Mouse (Mus musculus) spleen, adult 2 months (tissue): ENCODE data around the gene Zzef1. TPM values are rescaled to one million over a fixed set of nuclear protein-coding genes. Genes with fewer than 3 reads are reported as not detected.
"Not testable (repeated sequence)": the region's sequence is repeated elsewhere in the genome, so short reads cannot be mapped to it uniquely, and the experiment has no call there.

Experiments used
- DNase-seq, 2 experiments: peaks; one replicate each; pipeline versions ENCODE4 v3.0.0 to v3.0.0-alpha.2; 2012 to 2021; ENCODE audit warnings: low spot score in 2 of 2, low read depth in 1 of 2
- H3K27ac ChIP-seq: fragments of 200-500 bp; 2 replicates; pipeline ENCODE4 v1.5.1; 2012; ENCODE audit warnings: low read length, inconsistent platforms; ENCODE audit not compliant: insufficient read depth
- H3K27me3 ChIP-seq: fragments of 200-500 bp; 2 replicates; pipeline ENCODE4 v1.6.1; 2012; ENCODE audit warnings: mild to moderate bottlenecking, moderate library complexity, low read length, inconsistent platforms; ENCODE audit not compliant: control insufficient read depth, insufficient read depth
- H3K36me3 ChIP-seq: fragments of 200-500 bp; 2 replicates; pipeline ENCODE4 v1.6.1; 2012; ENCODE audit warnings: mild to moderate bottlenecking, low read length, inconsistent platforms; ENCODE audit not compliant: control insufficient read depth, insufficient read depth
- H3K4me1 ChIP-seq: fragments of 200-500 bp; 2 replicates; pipeline ENCODE4 v1.6.1; 2011; ENCODE audit warnings: inconsistent platforms; ENCODE audit not compliant: control insufficient read depth, insufficient read depth, insufficient read length
- H3K4me3 ChIP-seq: fragments of 200-500 bp; 2 replicates; pipeline ENCODE4 v1.5.1; 2011; ENCODE audit warnings: mild to moderate bottlenecking, inconsistent platforms; ENCODE audit not compliant: insufficient read depth, insufficient read length; ENCODE audit errors: extremely low read depth
- CTCF ChIP-seq: fragments of 200-500 bp; IDR thresholded peaks from 2 replicates; pipeline ENCODE4 v1.5.1; 2011; ENCODE audit warnings: mild to moderate bottlenecking, inconsistent platforms; ENCODE audit not compliant: insufficient read depth, insufficient read length, insufficient replicate concordance; ENCODE audit errors: extremely low read depth
- POLR2A ChIP-seq: fragments of 200-500 bp; IDR thresholded peaks from 2 replicates; pipeline ENCODE4 v1.6.1; 2011; ENCODE audit warnings: low read depth, low read length, inconsistent platforms
- WGBS: fragments of 180-500 bp; shearing (Covaris S2); methylation state at CpG from one replicate; pipeline ENCODE4 v1.1.7; 2018; 5-methylcytosine and 5-hydroxymethylcytosine counted together
- polyA plus RNA-seq: library from polyadenylated mRNA; depleted of rRNA; stranded (reverse); fragments of >200 nt; gene quantifications from 2 replicates; pipeline ENCODE4 v1.2.3, GENCODE M21; 2012

The Zzef1 gene
- polyA plus RNA-seq, 1 experiment: 27.4 TPM

- peaks cover 21% of the 10 kb centered on the region for H3K36me3 ChIP-seq
- TF ChIP-seq CTCF (no peak), POLR2A (no peak)
- H3K27me3 ChIP-seq: no peaks in the 10 kb centered on the region
- no peaks in the 10 kb centered on the region for H3K4me1 ChIP-seq
- 97% methylated on average over 3 of the region's 3 CpGs for WGBS
- no peak for DNase-seq
- H3K4me3 ChIP-seq: no peak overlapping the region
- H3K27ac ChIP-seq: no peak overlapping the region
Observed at GRCm38 (mm10) chr11:72769061-72769460, 27.0 kb upstream of the Zzef1 start.

GRCm38 (mm10) chr11:72770324-72770723 lies 25.7 kb upstream of the Zzef1 start:
- Histone ChIP-seq H3K27me3 (no peaks in the 10 kb centered on the region), H3K4me3 (no peak overlapping the region), H3K4me1 (no peaks in the 10 kb centered on the region), H3K36me3 (peaks cover 15% of the 10 kb centered on the region), H3K27ac (no peak overlapping the region)
- WGBS: 97% methylated on average over 3 of the region's 3 CpGs
- no peak for DNase-seq
- TF ChIP-seq POLR2A: no peak
- TF ChIP-seq CTCF: no peak

DNA sequence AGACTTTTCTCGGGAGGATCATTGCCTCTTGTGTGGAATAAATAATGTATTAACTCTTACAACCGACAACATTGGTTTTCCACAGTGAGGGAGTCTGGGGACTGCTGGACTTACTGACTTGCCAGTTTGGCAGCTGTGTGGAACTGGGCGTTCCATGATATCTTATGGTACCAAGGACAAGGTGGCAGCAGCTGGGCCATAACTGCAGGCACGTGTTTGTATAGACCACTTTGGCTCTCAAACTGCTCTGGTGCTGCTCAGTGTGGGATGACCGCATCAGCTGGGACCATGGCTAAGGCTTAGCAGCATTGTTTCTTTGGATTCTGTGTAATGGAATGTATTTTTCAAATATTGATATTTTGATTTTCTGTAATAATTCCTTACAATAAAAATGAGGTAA lies 25.2 kb upstream of the Zzef1 start:
- H3K36me3 ChIP-seq: peaks cover 15% of the 10 kb centered on the region
- no peak for DNase-seq
- H3K27ac ChIP-seq: no peak overlapping the region
- WGBS: 94% methylated on average over 5 of the region's 5 CpGs
- no peaks in the 10 kb centered on the region for H3K27me3 ChIP-seq
- H3K4me3 ChIP-seq: no peak overlapping the region
- TF ChIP-seq POLR2A (no peak), CTCF (no peak)
- H3K4me1 ChIP-seq: no peaks in the 10 kb centered on the region

DNA sequence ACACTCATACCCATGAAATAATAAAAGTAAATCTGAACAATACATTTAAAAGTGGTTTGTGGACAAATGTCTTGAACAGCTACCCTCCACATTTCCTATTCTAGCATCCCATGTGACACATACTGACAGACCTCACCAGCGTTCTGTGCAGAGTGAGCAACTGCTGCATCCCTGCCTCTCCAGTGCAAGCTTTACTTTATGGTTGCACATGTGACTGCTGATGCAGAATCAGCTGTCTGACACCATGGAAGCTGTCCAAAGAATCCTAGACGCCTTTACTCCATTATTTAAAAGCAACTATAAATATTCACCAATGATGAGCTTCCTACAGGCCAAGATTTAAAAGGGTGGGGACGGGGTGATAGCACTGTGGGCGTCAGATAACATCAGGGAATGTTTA lies 24.6 kb upstream of the Zzef1 start:
- no peak overlapping the region for H3K27ac ChIP-seq

DNA sequence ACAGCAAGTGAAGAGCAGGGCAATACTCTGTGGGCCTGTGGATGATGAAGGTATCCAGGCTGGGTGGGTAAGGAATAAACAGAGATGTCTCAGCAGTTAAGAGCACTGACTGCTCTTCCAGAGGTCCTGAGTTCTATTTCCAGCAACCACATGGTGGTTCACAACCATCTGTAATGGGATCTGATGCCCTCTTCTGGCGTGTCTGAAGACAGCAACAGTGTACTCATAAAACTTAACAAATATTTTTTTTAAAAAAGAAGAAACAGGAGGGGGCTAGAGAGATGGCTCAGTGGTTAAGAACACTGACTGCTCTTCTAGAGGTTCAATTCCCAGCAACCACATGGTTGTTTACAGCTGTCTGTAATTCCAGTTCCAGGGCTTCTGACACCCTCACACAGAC lies 23.4 kb upstream of the Zzef1 start:
- H3K27ac ChIP-seq: not testable (repeated sequence)

More for the DNA sequence above, 24.6 kb upstream of the Zzef1 start:
- WGBS: 88% methylated on average over 4 of the region's 4 CpGs
- no peak for DNase-seq
- H3K36me3 ChIP-seq: peaks cover 15% of the 10 kb centered on the region
- TF ChIP-seq CTCF (no peak), POLR2A (no peak)
- no peak overlapping the region for H3K4me3 ChIP-seq
- H3K27me3 ChIP-seq: no peaks in the 10 kb centered on the region
- no peaks in the 10 kb centered on the region for H3K4me1 ChIP-seq

DNA sequence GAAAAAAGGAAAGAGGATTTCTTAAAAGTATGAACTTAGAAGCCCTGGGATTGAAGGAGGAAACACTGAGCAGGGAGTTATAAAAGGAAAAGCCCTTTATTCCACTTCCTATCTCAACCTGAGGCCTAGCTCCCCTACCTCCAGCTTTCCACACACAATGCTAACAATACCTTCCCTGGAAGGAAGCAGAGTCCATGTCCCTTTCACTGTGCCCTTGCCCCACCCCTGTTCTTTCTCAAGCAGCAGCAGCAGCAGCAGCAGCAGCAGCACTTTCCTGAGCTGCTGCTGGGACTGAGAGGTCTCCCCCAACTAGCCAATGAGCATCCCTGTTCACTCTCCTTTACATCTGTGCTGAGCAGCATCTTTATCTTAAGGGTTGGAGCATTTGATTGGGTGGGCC lies 17.1 kb upstream of the Zzef1 start:
- Histone ChIP-seq H3K36me3 (no peaks in the 10 kb centered on the region), H3K4me1 (no peaks in the 10 kb centered on the region), H3K27ac (no peak overlapping the region), H3K27me3 (no peaks in the 10 kb centered on the region), H3K4me3 (no peak overlapping the region)
- TF ChIP-seq POLR2A (no peak), CTCF (no peak)
- no peak for DNase-seq

More for the DNA sequence above, 23.4 kb upstream of the Zzef1 start:
- 48% methylated on average over 1 of the region's 1 CpGs for WGBS
- H3K4me1 ChIP-seq, H3K36me3 ChIP-seq, DNase-seq, H3K27me3 ChIP-seq, H3K4me3 ChIP-seq: not testable (repeated sequence)

DNA sequence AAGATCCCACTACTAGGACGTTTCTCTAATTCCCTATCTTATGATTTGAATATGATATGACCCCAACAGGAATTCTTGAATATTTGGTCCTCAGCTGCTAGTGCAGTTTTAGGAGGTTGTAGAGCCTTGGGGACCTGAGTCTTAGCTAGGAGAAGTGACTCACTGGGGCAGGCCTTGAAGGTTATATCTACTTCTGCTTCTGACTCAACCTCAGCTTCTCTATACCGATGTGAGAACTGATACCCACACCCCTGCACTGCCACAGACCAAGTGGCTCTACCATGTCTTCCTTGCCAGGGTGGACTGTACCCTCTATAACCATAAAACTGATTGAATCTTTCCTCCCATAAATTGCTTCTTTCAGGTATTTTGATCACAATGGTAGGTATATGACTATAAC lies 13.9 kb upstream of the Zzef1 start:
- Histone ChIP-seq H3K36me3 (no peaks in the 10 kb centered on the region), H3K4me1 (no peaks in the 10 kb centered on the region), H3K4me3 (no peak overlapping the region), H3K27me3 (no peaks in the 10 kb centered on the region), H3K27ac (no peak overlapping the region)
- WGBS: 40% methylated on average over 2 of the region's 2 CpGs
- DNase-seq: no peak
- TF ChIP-seq CTCF: no peak
- no peak for TF ChIP-seq POLR2A

- Histone ChIP-seq H3K4me3 (no peak overlapping the region), H3K4me1 (no peaks in the 10 kb centered on the region), H3K27me3 (no peaks in the 10 kb centered on the region), H3K36me3 (no peaks in the 10 kb centered on the region), H3K27ac (no peak overlapping the region)
- WGBS: 79% methylated on average over 3 of the region's 3 CpGs
- TF ChIP-seq CTCF (no peak), POLR2A (no peak)
- DNase-seq: no peak
Observed at GRCm38 (mm10) chr11:72782503-72782902, 13.5 kb upstream of the Zzef1 start.
